Mouse (Mus musculus): Measurements from ENCODE around the gene Cnih2.
A peak's percentile ranks its signal among the peaks of the same experiment; 100 is the strongest.

Gene Cnih2

GRCm38 (mm10) chr19:5098363-5099143 is at the start of gene Cnih2:
Cnih2 (minus strand) TSS chr19:5098521.
- no peak for DNase-seq (ENCODE audit: low read depth, low spot score)

DNA sequence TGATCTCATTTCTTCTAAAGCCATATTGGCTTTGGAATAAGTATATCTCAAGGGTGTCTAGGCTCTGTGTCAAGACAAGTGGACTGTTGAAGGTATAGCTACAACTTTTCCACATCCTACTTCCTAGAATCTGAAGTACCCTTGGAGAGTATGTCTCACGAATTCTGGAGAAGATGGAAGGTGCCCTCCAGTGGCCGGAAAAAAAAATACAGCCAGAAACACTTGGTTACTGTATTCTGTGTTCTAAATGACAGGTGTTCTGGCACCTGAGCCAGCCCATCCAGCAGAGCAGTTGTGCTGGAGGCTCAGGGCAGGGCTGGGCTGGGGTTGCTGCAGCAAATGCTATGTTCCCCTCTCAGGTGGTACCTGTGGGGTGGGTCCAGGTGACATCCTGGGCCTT is 41.3 kb upstream of the Cnih2 start:
- DNase-seq (ENCODE audit: low read depth, low spot score), result peak; percentile 11

- no peak for DNase-seq (ENCODE audit: low read depth, low spot score)
These were observed 32.9 kb upstream of the Cnih2 start for GRCm38 (mm10) chr19:5131237-5131636.

DNA sequence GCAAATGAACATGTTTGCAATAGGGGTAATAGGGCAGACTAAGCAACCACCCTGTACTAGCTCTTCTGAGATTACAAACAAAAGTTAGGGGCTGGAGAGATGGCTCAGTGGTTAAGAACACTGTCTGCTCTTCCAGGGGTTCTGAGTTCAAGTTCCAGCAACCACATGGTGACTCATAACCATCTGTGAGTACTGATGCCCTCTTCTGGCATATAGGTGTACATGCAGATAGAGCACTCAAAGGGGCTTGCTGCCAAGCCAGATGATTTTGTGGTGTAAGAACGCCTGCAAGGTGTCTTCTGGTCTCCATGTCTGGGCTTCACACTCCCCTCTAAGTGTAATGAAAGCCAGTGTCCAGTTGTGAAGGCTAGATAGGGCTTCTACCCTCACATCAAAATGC is 31.4 kb upstream of the Cnih2 start:
- no peak for DNase-seq (ENCODE audit: low read depth, low spot score)

DNA sequence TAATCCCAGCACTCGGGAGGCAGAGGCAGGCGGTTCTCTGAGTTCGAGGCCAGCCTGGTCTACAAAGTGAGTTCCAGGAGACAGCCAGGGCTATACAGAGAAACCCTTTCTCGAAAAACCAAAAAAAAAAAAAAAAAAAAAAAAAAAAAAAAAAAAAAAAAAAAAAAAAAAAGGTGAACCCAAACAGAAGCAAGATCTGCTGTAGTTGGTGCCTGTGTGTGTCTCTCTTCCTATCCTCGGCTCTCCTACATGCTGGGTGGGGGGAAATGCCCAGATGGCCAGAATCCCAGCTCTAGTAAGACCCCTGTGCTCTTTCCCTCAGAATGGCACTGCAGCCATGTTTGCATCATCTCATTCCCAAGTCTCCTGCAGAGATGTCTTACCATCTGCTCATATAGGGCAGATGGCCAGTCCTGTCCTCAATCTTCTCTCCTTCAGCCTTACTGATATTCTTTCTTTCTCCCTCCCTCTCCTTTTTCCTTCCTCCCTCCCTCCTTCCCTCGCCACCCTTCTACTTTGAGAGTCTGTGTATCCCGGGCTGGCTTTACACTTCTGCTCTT is 25.8 kb upstream of the Cnih2 start:
- no peak for DNase-seq (ENCODE audit: low read depth, low spot score)

DNA sequence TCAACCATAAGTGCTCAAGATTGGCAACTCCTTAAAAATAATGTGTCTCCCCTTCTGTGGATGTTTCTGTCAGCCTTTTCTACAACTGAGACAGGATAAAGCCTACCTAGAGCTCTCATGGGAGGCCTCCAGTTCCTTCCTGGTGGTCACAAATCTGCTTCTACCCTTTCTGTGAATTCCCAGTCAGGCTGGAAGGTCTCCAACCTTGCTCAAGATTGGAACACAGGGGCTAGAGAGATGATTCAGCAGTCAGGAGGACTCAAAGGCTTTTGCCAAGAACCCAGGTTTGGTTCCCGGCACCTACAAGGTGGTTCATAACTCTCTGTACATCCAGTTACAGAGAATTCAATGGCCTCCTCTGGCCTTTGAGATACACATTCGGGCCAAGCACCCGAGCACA is 24.9 kb upstream of the Cnih2 start:
- no peak for DNase-seq (ENCODE audit: low read depth, low spot score)

DNA sequence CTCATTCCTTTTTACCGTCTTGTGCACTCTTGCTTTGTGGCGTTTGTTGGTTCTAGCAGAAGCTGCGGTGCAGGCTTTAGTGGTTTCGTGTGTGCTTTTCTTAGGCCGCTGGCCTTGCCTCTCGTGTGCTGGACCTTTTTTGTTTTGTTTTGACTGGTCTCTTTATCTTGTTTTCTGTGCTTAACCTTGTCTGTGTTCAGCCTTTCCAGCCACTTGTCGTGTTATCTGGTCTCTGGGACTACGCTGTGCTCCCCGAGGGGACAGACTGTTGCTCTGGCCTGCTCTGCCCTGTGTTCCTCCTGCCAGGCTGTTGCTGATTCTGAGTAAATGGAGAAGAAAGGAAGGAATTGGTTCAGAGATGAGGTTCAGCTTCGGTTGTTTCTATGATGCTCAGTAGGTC is 24.2 kb upstream of the Cnih2 start:
- DNase-seq (ENCODE audit: low read depth, low spot score), result no peak

DNA sequence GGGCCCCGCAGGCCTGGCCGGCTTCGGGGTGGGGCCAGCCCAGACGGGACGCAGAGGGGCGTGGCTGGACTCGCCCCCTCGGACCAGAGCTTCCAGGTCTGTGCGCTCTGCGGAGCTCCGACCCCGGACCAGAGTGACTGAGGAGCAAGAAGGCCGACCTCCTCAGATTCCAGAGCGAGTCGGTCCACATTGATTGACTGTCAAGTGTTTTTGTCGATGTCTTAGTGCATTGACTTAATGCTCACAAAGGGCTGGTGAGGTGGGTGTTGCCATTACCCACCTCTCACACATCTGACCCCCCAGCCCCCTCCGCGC is 20.0 kb upstream of the Cnih2 start, which contains the start of gene Klc2:
TSS of gene Klc2 (minus strand) at position 177 of the 315 bp plus-strand sequence.
- DNase-seq (ENCODE audit: low read depth, low spot score), result no peak

- DNase-seq (ENCODE audit: low read depth, low spot score), result peak; percentile 48
These were observed 19.4 kb upstream of the Cnih2 start for GRCm38 (mm10) chr19:5117494-5118383.

DNA sequence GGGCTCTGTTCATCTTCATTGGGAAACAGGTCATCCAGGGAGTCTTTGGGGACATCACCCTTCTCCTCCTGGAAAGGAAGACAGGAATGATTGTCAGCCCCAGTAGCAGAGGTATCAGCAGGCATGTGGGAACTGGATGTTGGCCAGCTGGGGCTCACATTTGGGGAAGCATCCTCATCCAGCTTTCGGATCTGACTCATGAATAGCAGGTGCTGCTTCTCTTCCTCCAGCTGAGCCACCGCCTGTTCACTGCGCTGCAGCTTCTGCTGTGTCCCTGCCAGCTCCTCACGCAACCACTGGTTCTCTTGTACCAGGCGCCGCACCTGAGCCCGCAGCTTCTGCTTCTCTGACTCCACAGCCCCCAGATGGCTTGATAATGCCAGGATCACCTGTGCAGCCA is 15.5 kb upstream of the Cnih2 start:
- DNase-seq (ENCODE audit: low read depth, low spot score), result no peak

GRCm38 (mm10) chr19:5109659-5110453 is 11.5 kb upstream of the Cnih2 start:
- no peak for DNase-seq (ENCODE audit: low read depth, low spot score)

DNA sequence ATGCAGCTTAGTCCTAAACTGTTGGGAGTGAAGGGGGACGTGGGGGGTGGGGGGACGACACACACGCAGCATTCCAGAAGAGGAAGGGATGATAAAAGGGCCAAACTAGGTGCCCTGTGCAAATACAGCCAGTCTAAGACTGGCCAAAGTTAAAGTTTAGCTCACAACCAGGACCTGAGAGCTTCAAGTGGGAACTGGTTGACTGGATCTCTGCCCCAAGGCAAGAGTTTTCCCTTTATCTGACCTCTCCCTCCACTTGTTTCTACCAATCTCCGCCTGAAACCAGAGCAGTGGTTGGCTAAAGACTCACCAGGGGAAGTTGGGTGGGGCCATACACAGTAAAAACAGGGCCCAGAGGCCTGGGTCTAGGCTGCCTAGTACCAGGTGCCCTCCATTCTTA is 10.4 kb upstream of the Cnih2 start:
- no peak for DNase-seq (ENCODE audit: low read depth, low spot score)

DNA sequence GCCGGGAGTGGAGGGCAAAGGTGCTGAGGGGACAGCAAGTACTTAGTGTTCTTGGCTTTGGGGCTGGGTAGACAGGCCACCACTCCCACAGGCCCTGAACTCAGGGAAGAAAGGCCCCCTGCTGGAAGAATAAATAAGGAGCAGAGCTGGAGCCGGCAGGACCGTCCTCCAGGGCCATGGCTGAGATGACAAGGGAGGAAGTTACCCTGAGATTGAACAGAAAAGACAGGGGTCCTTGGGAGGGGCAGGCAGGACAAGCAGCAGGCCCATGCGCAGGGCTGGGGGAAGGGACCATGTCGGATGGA is 9.9 kb upstream of the Cnih2 start:
- no peak for DNase-seq (ENCODE audit: low read depth, low spot score)

DNA sequence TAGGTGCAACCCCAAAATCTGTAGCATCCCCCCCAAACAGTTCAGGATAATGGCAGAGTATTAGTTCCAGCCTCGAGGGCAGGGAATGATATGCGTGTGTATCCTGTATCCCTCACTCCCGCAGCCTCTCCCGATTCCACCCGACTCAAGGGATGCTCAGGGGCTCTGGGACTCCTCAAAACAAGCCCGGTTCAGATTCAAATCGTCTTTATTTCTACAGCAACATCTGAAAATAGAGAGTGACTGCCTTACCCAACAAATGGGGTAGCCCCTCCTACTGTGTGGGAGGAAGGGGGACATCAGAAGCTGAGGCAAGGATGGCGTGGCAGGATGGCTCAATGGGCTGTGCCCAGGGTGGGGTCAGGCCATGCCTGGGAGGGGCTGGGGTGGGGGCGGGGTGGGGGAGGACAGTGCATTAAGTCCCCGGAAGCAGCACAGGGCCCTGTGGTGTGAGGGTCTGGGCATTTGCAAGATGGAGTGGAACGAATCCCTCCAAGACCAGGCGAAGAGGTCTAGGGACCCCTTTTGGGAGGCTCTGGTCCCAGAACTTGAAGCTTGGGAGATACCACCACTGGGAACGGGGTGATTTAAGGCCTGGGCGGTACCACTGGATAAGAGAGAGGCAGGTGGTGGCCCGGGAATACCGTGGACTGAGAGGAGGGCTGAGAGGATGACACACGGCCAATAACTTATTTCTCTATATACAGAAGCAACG is 9.4 kb upstream of the Cnih2 start:
- DNase-seq (ENCODE audit: low read depth, low spot score), result no peak

- peak; percentile 99 for DNase-seq (ENCODE audit: low read depth, low spot score)
These were observed 8.4 kb upstream of the Cnih2 start, which contains the start of gene Rab1b for GRCm38 (mm10) chr19:5106731-5107191. Rab1b (minus strand) TSS chr19:5107072.

- no peak for DNase-seq (ENCODE audit: low read depth, low spot score)
These were observed 7.8 kb upstream of the Cnih2 start for GRCm38 (mm10) chr19:5106074-5106473.

GRCm38 (mm10) chr19:5097521-5098362 is 579 bp downstream of the Cnih2 start:
- DNase-seq (ENCODE audit: low read depth, low spot score), result no peak

GRCm38 (mm10) chr19:5095887-5096474 is 2.3 kb downstream of the Cnih2 start:
- DNase-seq (ENCODE audit: low read depth, low spot score), result no peak

GRCm38 (mm10) chr19:5094746-5095417 is 3.4 kb downstream of the Cnih2 start:
- no peak for DNase-seq (ENCODE audit: low read depth, low spot score)

Data from skeletal muscle tissue, adult 2 months (tissue).